Mouse (Mus musculus): ENCODE results near the gene Rela.

GRCm38 (mm10) chr19:5611973-5612372, 25.3 kb upstream of the Rela start:
- TF ChIP-seq POLR2A (IDR thresholded peaks at IDR 0.05; ENCODE audit: borderline replicate concordance, extremely low read depth, low read depth, low read length) (no peak), CTCF (IDR thresholded peaks at IDR 0.05; ENCODE audit: insufficient read depth, low read length) (no peak)
